Mouse (Mus musculus): ENCODE measurements around the gene Gm20532.

Gm20532 gene

DNA sequence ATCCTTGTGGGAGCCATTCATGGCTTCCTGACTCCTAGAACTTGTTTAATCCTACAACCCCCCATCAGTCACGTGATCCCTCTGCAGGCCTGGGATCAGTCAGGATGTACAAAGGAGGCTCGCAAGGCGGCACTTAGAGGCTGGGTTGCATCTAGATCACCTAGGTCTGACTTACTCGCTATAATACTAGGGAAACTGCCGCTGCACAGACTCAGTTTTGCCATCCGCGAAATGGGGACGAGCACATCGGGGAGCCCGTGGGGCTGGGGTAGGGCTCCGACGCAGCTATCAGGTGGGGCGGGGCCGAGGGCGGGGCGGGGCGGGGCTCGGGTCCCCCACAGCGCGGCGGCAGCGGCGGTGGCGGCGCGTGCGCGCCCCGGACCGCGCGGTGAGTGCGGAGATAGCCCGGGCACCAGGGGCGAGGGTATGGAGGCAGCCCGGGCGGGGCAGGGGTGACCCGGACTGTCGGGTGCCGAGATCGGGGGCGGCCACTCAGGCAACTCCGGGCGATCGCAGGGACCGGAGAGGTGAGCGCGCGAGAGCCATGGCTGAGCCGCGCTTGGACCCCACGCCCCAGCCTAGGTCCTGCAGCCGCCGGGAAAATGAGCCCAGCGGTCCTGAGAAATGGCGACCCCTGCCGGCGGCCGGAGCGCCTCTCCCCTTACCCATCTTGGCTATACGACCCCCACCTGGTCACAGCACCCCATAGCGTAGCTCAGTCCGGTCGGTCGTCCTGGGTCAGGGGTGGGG is at the start of gene Gm20532:
Gene Gm20532 (plus strand): TSS at position 346 of the 750 bp plus-strand sequence.
- DNase-seq (ENCODE audit: extremely low spot score, low spot score) = peak; percentile 90

DNA sequence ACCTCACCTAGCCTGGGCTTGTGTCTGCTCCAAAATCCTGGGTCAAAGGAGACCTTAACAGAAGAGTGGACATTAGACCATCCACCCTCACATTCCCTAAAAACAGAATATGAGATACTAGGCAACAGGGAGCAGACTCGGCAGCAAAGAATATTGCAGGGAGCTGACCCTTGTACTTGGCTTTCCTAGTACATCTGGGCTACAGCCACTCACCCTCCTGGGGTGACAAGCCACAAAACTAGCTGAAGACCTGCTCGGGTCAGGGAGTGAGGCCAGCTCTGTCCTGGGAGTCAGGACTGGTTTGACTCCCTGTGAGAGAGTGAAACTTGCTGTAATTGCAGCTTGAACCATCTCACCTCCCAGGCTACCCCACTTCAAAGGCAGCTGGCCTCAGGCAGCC is 46.9 kb upstream of the Gm20532 start:
- DNase-seq (ENCODE audit: extremely low spot score, low spot score) = no peak

DNA sequence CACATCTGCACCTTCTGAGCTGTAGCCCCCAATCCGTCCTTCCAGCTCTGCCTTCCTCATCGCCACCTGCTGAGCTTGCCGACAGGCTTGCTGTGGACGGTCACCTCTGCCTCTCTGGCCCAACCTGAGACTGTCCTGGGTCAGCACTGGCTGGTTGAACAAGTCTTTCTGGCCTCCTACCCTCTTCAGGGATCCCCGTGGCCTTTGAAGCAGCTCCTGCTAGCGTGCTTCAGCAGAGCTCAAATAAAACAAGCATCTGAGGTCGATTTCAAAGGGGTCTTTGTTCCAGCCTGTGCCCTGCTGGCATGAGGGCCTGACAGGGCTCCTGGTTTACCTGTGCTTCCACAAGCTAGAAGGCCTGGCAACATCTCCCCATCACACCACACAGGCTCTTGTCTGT is 45.7 kb upstream of the Gm20532 start:
- no peak for DNase-seq (ENCODE audit: extremely low spot score, low spot score)

- DNase-seq (ENCODE audit: extremely low spot score, low spot score) = peak; percentile 38
Observed at GRCm38 (mm10) chr2:26541258-26541910, 45.1 kb upstream of the Gm20532 start.

DNA sequence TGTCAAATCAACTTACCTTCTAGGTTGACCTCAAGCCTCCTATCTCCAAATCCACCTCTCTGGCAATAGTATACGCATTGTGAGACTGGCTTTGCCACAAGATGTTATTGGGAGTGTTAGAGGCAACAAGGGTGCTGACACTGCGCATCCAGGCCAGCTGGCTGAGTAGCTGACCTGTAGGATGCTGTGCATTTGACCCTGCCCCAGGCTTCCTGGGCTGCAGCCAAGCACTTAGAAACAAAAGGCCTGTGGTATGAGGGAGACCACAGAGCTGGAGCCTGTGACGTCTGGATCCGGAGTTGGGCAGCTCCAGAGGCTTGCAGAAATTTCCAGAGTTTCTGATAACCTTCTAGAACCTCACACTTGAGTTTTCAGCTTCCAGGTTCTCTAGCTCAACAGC is 43.3 kb upstream of the Gm20532 start:
- no peak for DNase-seq (ENCODE audit: extremely low spot score, low spot score)

DNA sequence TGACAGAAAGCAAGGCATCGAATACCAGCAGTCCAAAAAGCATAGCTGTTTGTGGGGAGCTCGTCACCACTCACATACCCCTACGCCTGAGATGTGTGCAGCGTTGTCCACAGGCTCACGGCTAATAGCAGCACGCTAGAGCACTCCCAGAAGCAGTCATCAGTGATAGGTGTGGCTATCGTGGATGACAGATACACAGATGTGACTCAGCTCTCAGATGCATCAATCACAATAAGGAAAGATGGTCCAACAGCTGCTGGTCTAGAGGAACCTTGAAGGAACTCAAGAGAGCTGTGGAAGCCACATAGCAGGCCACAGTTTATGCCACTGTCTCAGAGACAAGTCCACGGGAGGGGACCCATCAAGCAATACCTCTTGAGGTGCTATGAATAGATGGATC is 42.7 kb upstream of the Gm20532 start:
- no peak for DNase-seq (ENCODE audit: extremely low spot score, low spot score)

GRCm38 (mm10) chr2:26544265-26544664 is 42.2 kb upstream of the Gm20532 start:
- no peak for DNase-seq (ENCODE audit: extremely low spot score, low spot score)

DNA sequence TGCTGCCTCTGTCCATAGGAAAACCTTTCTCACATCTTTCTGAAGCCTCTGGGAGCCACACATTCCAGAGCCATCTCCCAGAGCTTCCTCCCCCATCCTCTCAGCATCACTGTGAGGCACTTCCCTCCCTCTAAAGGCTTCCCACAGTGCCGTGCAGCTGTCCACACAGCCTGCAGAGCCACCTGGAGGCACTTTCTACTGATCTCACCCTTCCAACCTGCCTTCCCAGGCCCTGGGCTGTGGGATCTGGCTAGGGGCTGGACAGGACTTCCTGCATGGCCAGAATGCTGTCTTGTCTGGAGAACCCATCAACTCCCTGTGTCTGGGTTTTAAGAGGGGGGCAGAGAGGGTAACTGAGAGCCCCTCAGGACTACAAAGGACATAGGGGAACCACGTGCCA is 39.0 kb upstream of the Gm20532 start:
- DNase-seq (ENCODE audit: extremely low spot score, low spot score) = peak; percentile 54

- no peak for DNase-seq (ENCODE audit: extremely low spot score, low spot score)
Observed at GRCm38 (mm10) chr2:26549801-26550200, 36.6 kb upstream of the Gm20532 start.

DNA sequence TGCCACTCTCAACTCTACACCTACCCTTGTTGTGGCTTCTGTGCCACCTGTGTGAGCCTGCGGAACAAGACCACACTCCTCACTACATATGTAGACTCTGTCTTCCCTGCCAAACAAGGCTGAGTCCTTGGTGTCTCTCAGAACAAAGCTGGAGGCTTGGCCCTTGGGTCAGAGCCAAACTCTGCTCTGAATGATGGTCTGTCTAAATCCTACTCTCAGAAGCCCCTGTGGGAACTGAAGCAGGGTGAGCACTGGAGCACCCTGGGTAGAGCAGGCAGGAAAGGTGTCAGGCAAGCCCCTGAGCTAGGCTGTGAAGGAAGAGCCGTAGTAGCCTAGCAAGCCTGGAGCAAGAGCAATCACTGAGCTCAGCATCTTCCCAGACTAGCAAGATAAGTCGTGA is 36.2 kb upstream of the Gm20532 start:
- no peak for DNase-seq (ENCODE audit: extremely low spot score, low spot score)

GRCm38 (mm10) chr2:26550777-26551176 is 35.7 kb upstream of the Gm20532 start:
- no peak for DNase-seq (ENCODE audit: extremely low spot score, low spot score)

DNA sequence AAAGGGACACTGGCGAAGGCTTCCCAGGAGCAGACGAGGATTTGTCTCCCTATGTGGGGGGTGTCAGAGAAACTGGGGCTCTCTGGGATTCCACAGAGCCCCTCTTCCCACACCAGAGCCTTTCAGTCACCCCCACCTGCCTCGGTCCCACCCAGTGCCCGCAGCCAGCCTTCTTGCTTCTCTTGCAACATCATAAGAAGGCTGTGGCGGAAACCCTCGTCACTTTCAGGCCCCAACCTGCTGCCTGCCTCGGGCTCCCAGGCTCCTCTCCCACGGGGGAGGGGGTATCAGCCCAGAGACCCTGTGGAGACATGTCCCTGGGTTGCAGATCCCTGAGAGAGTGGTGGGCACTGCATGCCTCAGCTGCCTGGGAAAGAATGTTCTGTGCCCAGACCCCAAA is 35.0 kb upstream of the Gm20532 start:
- DNase-seq (ENCODE audit: extremely low spot score, low spot score) = no peak

DNA sequence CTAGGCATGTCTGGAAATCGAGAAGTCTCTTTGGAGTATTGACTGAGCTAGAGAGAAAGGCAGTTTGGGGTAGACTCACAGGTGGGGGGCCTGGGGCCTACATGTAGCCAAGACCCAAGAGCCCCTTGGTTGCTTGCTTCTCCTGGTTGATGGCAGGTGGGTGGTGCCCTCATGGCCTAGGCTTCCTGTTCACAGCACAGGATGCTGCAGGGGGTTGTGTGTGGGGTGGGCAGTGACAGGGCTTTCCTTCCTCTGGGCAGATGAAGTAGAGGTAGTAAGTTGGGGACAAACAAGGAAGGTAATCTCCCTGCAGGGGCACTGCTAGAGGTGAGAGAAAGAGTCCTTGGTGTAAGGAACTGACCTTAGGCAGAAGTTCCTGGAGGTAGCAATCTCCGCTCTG is 34.4 kb upstream of the Gm20532 start:
- DNase-seq (ENCODE audit: extremely low spot score, low spot score) = no peak

DNA sequence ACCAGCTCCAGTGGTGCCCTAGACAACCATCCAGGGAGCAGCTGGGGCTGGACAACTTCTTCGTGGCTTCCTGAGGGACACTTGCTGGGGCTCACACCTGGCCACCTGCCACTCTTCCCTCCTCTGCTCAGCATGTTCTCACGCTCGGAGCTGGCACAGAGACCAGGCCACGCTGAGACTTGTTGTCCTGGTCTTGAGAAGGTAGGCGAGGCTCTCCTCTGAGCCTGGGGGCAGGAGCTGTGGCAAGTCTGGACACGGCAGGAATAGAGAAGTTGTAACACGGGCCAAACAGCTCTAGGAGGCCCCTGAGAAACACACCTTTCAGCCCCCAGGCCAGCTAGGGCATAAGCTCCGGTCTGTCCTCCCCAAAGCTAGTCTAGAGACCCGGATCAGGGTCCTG is 32.5 kb upstream of the Gm20532 start:
- DNase-seq (ENCODE audit: extremely low spot score, low spot score) = no peak

DNA sequence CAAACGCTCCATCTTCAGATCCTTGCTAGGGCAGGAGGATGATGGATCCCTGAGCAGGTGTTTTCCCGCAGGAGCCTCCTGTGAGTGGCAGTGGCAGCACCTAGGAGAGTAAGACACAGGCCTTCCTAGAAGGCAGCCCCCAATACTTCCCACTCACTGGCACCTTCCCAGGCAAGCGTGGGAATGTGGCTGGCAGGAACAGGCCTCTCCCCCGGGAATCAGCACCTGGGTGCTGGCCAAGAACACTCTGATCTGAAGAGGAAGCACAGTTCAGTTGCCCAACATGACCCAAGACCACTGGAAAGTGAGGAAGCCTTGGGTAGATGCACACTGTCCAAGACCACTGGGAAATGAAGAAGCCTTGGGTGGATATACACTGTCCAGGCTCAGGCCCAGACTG is 31.4 kb upstream of the Gm20532 start:
- no peak for DNase-seq (ENCODE audit: extremely low spot score, low spot score)

DNA sequence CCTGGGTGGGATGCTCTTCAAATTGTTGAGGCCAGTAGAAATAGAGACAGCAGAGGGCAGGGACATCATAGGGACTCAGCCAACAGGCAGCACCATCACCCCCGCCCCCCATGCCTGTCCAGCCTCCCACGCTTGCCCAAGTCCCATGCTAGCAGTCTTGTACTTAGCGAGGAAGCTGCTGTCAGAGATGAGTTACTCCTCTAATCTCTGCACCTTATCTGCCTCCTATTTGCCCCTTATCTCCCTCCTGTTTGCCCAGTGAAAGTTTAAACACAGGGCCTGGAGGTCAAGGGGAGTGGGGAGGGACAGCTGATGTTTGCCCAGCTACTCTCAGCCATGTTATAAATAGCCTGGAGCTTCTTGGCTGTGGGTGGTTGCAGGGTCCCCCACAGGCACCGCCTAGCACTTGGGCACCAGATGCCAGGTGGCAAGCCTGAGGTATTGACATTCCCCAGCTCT is 29.9 kb upstream of the Gm20532 start:
- no peak for DNase-seq (ENCODE audit: extremely low spot score, low spot score)

GRCm38 (mm10) chr2:26560506-26560905 is 25.9 kb upstream of the Gm20532 start:
- DNase-seq (ENCODE audit: extremely low spot score, low spot score) = no peak

GRCm38 (mm10) chr2:26561351-26562016 is 25.0 kb upstream of the Gm20532 start:
- peak; percentile 57 for DNase-seq (ENCODE audit: extremely low spot score, low spot score)

- peak; percentile 52 for DNase-seq (ENCODE audit: extremely low spot score, low spot score)
Observed at GRCm38 (mm10) chr2:26566221-26566620, 20.2 kb upstream of the Gm20532 start.

- peak; percentile 70 for DNase-seq (ENCODE audit: extremely low spot score, low spot score)
Observed at GRCm38 (mm10) chr2:26570034-26570433, 16.4 kb upstream of the Gm20532 start.

DNA sequence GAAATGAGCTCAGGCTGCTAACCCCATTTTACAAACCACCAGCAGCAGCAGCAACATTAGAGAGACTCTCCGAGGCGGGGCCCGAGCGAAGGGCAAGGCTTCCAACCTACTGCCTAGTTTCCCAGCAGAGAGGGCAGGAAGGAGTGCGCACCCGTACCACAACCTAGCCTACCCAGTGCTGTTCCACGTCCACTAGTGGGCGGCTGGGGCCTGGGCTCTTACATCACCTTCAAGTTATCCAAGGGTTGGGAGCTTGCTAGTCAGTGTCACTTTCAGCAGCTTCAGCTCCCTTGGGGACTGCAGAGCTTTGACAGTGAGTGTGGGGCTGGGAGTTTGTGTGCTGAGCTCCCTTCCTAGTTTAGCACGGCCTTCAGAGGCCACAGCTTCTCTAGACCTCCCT is 15.0 kb upstream of the Gm20532 start:
- no peak for DNase-seq (ENCODE audit: extremely low spot score, low spot score)

DNA sequence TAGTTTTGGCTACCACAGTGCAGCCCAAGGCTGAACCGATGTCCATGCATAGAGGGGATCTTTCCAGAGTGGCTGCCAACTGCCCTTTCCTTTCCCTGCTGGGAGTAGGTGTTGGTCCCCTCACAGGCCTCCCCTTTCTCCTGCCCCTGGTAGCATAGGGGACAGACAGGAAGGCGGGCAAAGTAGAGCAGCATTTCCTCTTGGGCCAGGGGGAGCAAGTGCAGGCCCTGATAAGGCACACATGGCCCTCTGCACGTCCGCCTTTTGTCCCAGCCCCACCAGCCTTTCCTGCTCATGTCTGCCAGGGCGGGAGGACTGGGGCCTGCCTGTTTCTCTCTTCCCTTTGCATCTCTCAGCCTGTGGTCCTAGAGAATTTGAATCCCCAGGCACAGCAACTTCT is 14.6 kb upstream of the Gm20532 start:
- no peak for DNase-seq (ENCODE audit: extremely low spot score, low spot score)
